ENCODE assay signal across 46 mouse cellular contexts in the genomic region with DNA sequence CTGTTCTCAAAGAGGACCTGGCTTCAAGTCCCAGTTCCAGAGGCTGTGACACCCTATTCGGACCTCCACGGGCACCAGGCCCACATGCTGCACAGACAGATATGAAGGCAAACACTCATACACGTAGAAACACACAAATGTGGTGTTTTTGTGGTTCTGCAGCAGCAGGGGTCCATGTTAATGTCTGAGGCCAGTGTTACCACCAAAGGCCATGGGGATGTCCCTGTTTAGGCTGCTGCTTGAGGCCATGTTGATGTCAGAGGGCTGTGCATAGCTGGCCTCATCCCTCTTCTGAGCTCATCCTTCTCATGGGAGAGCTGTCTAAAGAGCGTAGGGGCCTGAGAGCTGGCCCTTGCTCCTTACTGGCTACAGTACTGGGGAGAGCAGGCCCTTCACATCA. TPM values are rescaled to one million over a fixed set of nuclear protein-coding genes. Genes with fewer than 3 reads are reported as not detected.
"Had no signal": no experiment of that assay in that cellular context is flagged by ENCODE, and none has a peak within 500 bp of the region (broad histone marks: within the 10 kb centered on the region; RNA-seq: fewer than 3 reads in every experiment).

No protein-coding gene starts in this region.

- H3K27ac ChIP-seq: limb, embryonic 10.5 days; limb, embryonic 12.5 days; limb, embryonic 13.5 days; limb, embryonic 15.5 days; liver, embryonic 12.5 days; liver, embryonic 13.5 days; liver, embryonic 14.5 days; liver, embryonic 15.5 days; lung, embryonic 15.5 days; macrophage; midbrain, embryonic 10.5 days; midbrain, embryonic 12.5 days; midbrain, embryonic 13.5 days; midbrain, embryonic 15.5 days; neural tube, embryonic 12.5 days had no signal

- DNase-seq: left cerebral cortex, postnatal 4 days; liver; liver, embryonic 13.5 days; liver, postnatal 0 days; lung, adult 18-20 months; lung, adult 2 months; lung, embryonic 14.5 days; lung, postnatal 10 days; lung, postnatal 14 days; lung, postnatal 36 days; lung, postnatal 4 days; midbrain, embryonic 14.5 days had no signal

- H3K4me1 ChIP-seq: limb, embryonic 10.5 days; limb, embryonic 12.5 days; limb, embryonic 13.5 days; limb, embryonic 15.5 days; lung, embryonic 15.5 days; midbrain, embryonic 10.5 days; midbrain, embryonic 12.5 days; midbrain, embryonic 13.5 days; midbrain, embryonic 15.5 days; neural tube, embryonic 12.5 days had no signal

- H3K9ac ChIP-seq: limb, embryonic 12.5 days; limb, embryonic 13.5 days; limb, embryonic 15.5 days; liver, embryonic 12.5 days; liver, embryonic 13.5 days; liver, embryonic 14.5 days; liver, embryonic 15.5 days; liver, postnatal 0 days; lung, embryonic 14.5 days; lung, embryonic 15.5 days; midbrain, embryonic 12.5 days; midbrain, embryonic 13.5 days; midbrain, embryonic 15.5 days; neural tube, embryonic 12.5 days had no signal

- H3K9me3 ChIP-seq: limb, embryonic 10.5 days; limb, embryonic 12.5 days; limb, embryonic 13.5 days; limb, embryonic 15.5 days; liver, embryonic 12.5 days; liver, embryonic 13.5 days; liver, embryonic 15.5 days; lung, embryonic 15.5 days; midbrain, embryonic 10.5 days; midbrain, embryonic 12.5 days; midbrain, embryonic 13.5 days; midbrain, embryonic 15.5 days; neural tube, embryonic 12.5 days had no signal

- H3K4me2 ChIP-seq: limb, embryonic 12.5 days; limb, embryonic 13.5 days; limb, embryonic 15.5 days; liver, embryonic 11.5 days; liver, embryonic 12.5 days; liver, embryonic 13.5 days; liver, embryonic 15.5 days; lung, embryonic 14.5 days; lung, embryonic 15.5 days; midbrain, embryonic 11.5 days; midbrain, embryonic 12.5 days; midbrain, embryonic 13.5 days; midbrain, embryonic 15.5 days; neural tube, embryonic 12.5 days had no signal

- H3K27me3 ChIP-seq: limb, embryonic 15.5 days; liver, embryonic 15.5 days; lung, embryonic 15.5 days; midbrain, embryonic 12.5 days; midbrain, embryonic 13.5 days; midbrain, embryonic 15.5 days had no signal

- H3K36me3 ChIP-seq: limb, embryonic 10.5 days; limb, embryonic 12.5 days; limb, embryonic 13.5 days; limb, embryonic 15.5 days; liver, embryonic 12.5 days; liver, embryonic 13.5 days; liver, embryonic 15.5 days; lung, embryonic 15.5 days; midbrain, embryonic 10.5 days; midbrain, embryonic 12.5 days; midbrain, embryonic 13.5 days; midbrain, embryonic 15.5 days; neural tube, embryonic 12.5 days had no signal

- H3K4me3 ChIP-seq: limb, embryonic 10.5 days; limb, embryonic 12.5 days; limb, embryonic 13.5 days; limb, embryonic 15.5 days; liver, embryonic 12.5 days; liver, embryonic 13.5 days; liver, embryonic 15.5 days; lung, embryonic 15.5 days; megakaryocyte, embryonic 14.5 days; midbrain, embryonic 10.5 days; midbrain, embryonic 12.5 days; midbrain, embryonic 13.5 days; midbrain, embryonic 15.5 days; myocyte; neural tube, embryonic 12.5 days had no signal

RNA-seq across cellular contexts. Expression of a gene that starts 10.9 kb away (rescaled TPM):
- total RNA-seq: left cerebral cortex, postnatal 10 days; left cerebral cortex, postnatal 14 days; left cerebral cortex, postnatal 4 days; liver, adult 2 months; megakaryocyte progenitor cell, adult 5-6 weeks; megakaryocyte, adult 5-6 weeks; megakaryocyte-erythroid progenitor cell, adult 5-6 weeks; monocyte, adult 5-6 weeks had no signal
- polyA plus RNA-seq: limb, embryonic 10.5 days; limb, embryonic 11.5 days; limb, embryonic 12.5 days; limb, embryonic 13.5 days; limb, embryonic 14.5 days; limb, embryonic 15.5 days; liver, adult 2 months; liver, embryonic 11.5 days; liver, embryonic 12.5 days; liver, embryonic 13.5 days; liver, embryonic 14.5 days; liver, embryonic 15.5 days; liver, embryonic 16.5 days; liver, postnatal 0 days; lung, adult 2 months; lung, embryonic 14.5 days; lung, embryonic 15.5 days; lung, embryonic 16.5 days; lung, postnatal 0 days; macrophage; midbrain, embryonic 10.5 days; myocyte; neural tube, embryonic 12.5 days had no signal

RNA-seq across cellular contexts. Expression of a gene that starts 33.6 kb away (rescaled TPM):
- total RNA-seq: megakaryocyte-erythroid progenitor cell, adult 5-6 weeks had no signal

RNA-seq across cellular contexts. Expression of a gene that starts 51.1 kb away (rescaled TPM):
- total RNA-seq: megakaryocyte-erythroid progenitor cell, adult 5-6 weeks; monocyte, adult 5-6 weeks had no signal

RNA-seq across cellular contexts. Expression of a gene that starts 55.3 kb away (rescaled TPM):
- total RNA-seq: left cerebral cortex, postnatal 10 days; left cerebral cortex, postnatal 14 days; left cerebral cortex, postnatal 25 days; left cerebral cortex, postnatal 36 days; left cerebral cortex, postnatal 4 days; midbrain, postnatal 0 days had no signal
- polyA plus RNA-seq: midbrain, embryonic 13.5 days; midbrain, embryonic 14.5 days; midbrain, embryonic 15.5 days; midbrain, embryonic 16.5 days; midbrain, postnatal 0 days; myocyte had no signal
